Mouse (Mus musculus) stomach, postnatal 0 days (tissue): ENCODE data around the gene Ufsp2. TPM values are rescaled to one million over a fixed set of nuclear protein-coding genes. Genes with fewer than 3 reads are reported as not detected.

Source experiments
- ATAC-seq: fragments of 200-750 bp; cut with Nextera tagmentation; 2 replicates; pipeline ENCODE4 v1.8.0; 2017; ENCODE audit not compliant: low FRiP score, low TSS enrichment
- DNase-seq: peaks from one replicate; pipeline ENCODE4 v3.0.0-alpha.2; 2016; ENCODE audit warnings: low spot score
- H3K27ac ChIP-seq: fragments of 300-500 bp; sonication (generic); replicated peaks from 2 replicates; pipeline ENCODE4 v1.5.1; 2014; ENCODE audit warnings: mild to moderate bottlenecking, control low read depth
- H3K27me3 ChIP-seq: fragments of 300-500 bp; sonication (generic); 2 replicates; pipeline ENCODE4 v1.6.1; 2014; ENCODE audit warnings: low read length; ENCODE audit not compliant: control insufficient read depth, insufficient read depth
- H3K36me3 ChIP-seq: fragments of 300-500 bp; sonication (generic); 2 replicates; pipeline ENCODE4 v1.6.1; 2014; ENCODE audit warnings: low read length, mixed read lengths; ENCODE audit not compliant: control insufficient read depth, insufficient read depth
- H3K4me1 ChIP-seq: fragments of 300-500 bp; sonication (generic); replicated peaks from 2 replicates; pipeline ENCODE4 v1.6.1; 2014; ENCODE audit warnings: antibody characterized with exemption; ENCODE audit not compliant: control insufficient read depth, insufficient read depth
- H3K4me2 ChIP-seq: fragments of 300-500 bp; sonication (generic); replicated peaks from 2 replicates; pipeline ENCODE4 v1.6.1; 2014; ENCODE audit warnings: low read depth, mild to moderate bottlenecking, control low read depth, moderate library complexity
- H3K4me3 ChIP-seq: fragments of 300-500 bp; sonication (generic); 2 replicates; pipeline ENCODE4 v1.5.1; 2014; ENCODE audit warnings: low read depth, low read length, control low read depth
- H3K9ac ChIP-seq: fragments of 300-500 bp; sonication (generic); 2 replicates; pipeline ENCODE4 v1.6.1; 2014; ENCODE audit warnings: mild to moderate bottlenecking, low read length, control low read depth, mixed read lengths
- H3K9me3 ChIP-seq: fragments of 300-500 bp; sonication (generic); 2 replicates; pipeline ENCODE4 v1.6.1; 2016; ENCODE audit warnings: low read length; ENCODE audit not compliant: control insufficient read depth
- CTCF ChIP-seq: IDR thresholded peaks from 2 replicates; pipeline ENCODE4 v1.5.1; 2016; ENCODE audit warnings: antibody characterized with exemption, low read depth, mild to moderate bottlenecking, moderate library complexity
- EP300 ChIP-seq: optimal IDR thresholded peaks from 2 replicates; pipeline ENCODE3; 2016; ENCODE audit warnings: antibody characterized with exemption
- WGBS: fragments of 180-500 bp; shearing (Covaris S2); extraction: QIAGEN DNeasy Blood & Tissue Kit; methylation state at CpG from one replicate; pipeline ENCODE4 v1.1.7; 2014; 5-methylcytosine and 5-hydroxymethylcytosine counted together
- polyA plus RNA-seq: library from polyadenylated mRNA; unstranded; fragments of >200 nt; fragmentation: Nextera tagmentation; extraction: Ambion mirVana; gene quantifications from 2 replicates; pipeline ENCODE4 v1.2.1, GENCODE M21; 2015

Ufsp2 gene
- polyA plus RNA-seq, 1 experiment from 2014 or later: 73.8 TPM

GRCm38 (mm10) chr8:46036217-46036616 is 60.9 kb downstream of the Ufsp2 start:
- ATAC-seq (no peak), DNase-seq (no peak)
- H3K9me3 ChIP-seq: no peaks in the 10 kb centered on the region
- H3K27ac ChIP-seq: no peak overlapping the region
- no peaks in the 10 kb centered on the region for H3K36me3 ChIP-seq
- H3K4me2 ChIP-seq: no peak overlapping the region
- no peak for TF ChIP-seq EP300
- no peak for TF ChIP-seq CTCF
- no peaks in the 10 kb centered on the region for H3K27me3 ChIP-seq
- H3K4me3 ChIP-seq: no peak overlapping the region
- no peak overlapping the region for H3K9ac ChIP-seq
- 65% methylated on average over 11 of the region's 11 CpGs for WGBS
- H3K4me1 ChIP-seq: no peaks in the 10 kb centered on the region

GRCm38 (mm10) chr8:46039666-46040065 is 64.3 kb downstream of the Ufsp2 start:
- Histone ChIP-seq H3K9ac (no peak overlapping the region), H3K9me3 (no peaks in the 10 kb centered on the region), H3K27ac (no peak overlapping the region), H3K4me1 (no peaks in the 10 kb centered on the region), H3K27me3 (no peaks in the 10 kb centered on the region), H3K4me3 (no peak overlapping the region), H3K36me3 (no peaks in the 10 kb centered on the region), H3K4me2 (no peak overlapping the region)
- no peak for DNase-seq
- WGBS: 53% methylated on average over 1 of the region's 1 CpGs
- TF ChIP-seq EP300 (no peak), CTCF (no peak)
- no peak for ATAC-seq

- no peaks in the 10 kb centered on the region for H3K4me1 ChIP-seq
- no peak overlapping the region for H3K4me2 ChIP-seq
- no peaks in the 10 kb centered on the region for H3K9me3 ChIP-seq
- H3K4me3 ChIP-seq: no peak overlapping the region
- DNase-seq (no peak), ATAC-seq (no peak)
- 78% methylated on average over 13 of the region's 13 CpGs for WGBS
- TF ChIP-seq CTCF (no peak), EP300 (no peak)
- H3K9ac ChIP-seq: no peak overlapping the region
- no peak overlapping the region for H3K27ac ChIP-seq
- no peaks in the 10 kb centered on the region for H3K27me3 ChIP-seq
- no peaks in the 10 kb centered on the region for H3K36me3 ChIP-seq
These were observed 64.9 kb downstream of the Ufsp2 start for GRCm38 (mm10) chr8:46040260-46040659.

Other genes starting within 250 kb of the Ufsp2 start
- gene Pdlim3, start 90.1 kb upstream of the Ufsp2 start, polyA plus RNA-seq: 253 and 256 TPM in 2 replicates
- 0.11 TPM in 1 of 2 replicates, not detected in the other for gene Ccdc110, start 40.9 kb upstream of the Ufsp2 start, polyA plus RNA-seq
- gene 1700029J07Rik, start 276 bp upstream of the Ufsp2 start, polyA plus RNA-seq: 1.2 and 1.7 TPM in 2 replicates
- gene Lrp2bp, start 23.8 kb downstream of the Ufsp2 start, polyA plus RNA-seq: 0.15 and 0.24 TPM in 2 replicates
- 16.0 and 17.7 TPM in 2 replicates for gene Ankrd37, start 30.2 kb downstream of the Ufsp2 start, polyA plus RNA-seq
- 12.2 and 16.9 TPM in 2 replicates for gene Cfap97, start 176.2 kb downstream of the Ufsp2 start, polyA plus RNA-seq
- 3.1 and 4.3 TPM in 2 replicates for gene Snx25, start 176.6 kb downstream of the Ufsp2 start, polyA plus RNA-seq
- 315 and 344 TPM in 2 replicates for gene Slc25a4, start 235.8 kb downstream of the Ufsp2 start, polyA plus RNA-seq